Mouse (Mus musculus) cerebellum, adult 2 months (tissue): ENCODE data around the gene Irs1. TPM values are rescaled to one million over a fixed set of nuclear protein-coding genes. Genes with fewer than 3 reads are reported as not detected.

ENCODE experiments used
- DNase-seq, 2 experiments: peaks; one replicate each; pipeline ENCODE4 v3.0.0; 2021
- H3K27ac ChIP-seq: fragments of 200-500 bp; 2 replicates; pipeline ENCODE4 v1.5.1; 2012; ENCODE audit warnings: low read length, control low read depth, inconsistent platforms; ENCODE audit not compliant: insufficient read depth
- H3K27me3 ChIP-seq: fragments of 200-500 bp; 2 replicates; pipeline ENCODE4 v1.6.1; 2012; ENCODE audit warnings: inconsistent platforms, mild to moderate bottlenecking, low read length, moderate library complexity; ENCODE audit not compliant: control insufficient read depth, insufficient read depth
- H3K4me1 ChIP-seq: fragments of 200-500 bp; 2 replicates; pipeline ENCODE4 v1.6.1; 2011; ENCODE audit warnings: low read length; ENCODE audit not compliant: control insufficient read depth, insufficient read depth
- H3K4me3 ChIP-seq: fragments of 200-500 bp; replicated peaks from 2 replicates; pipeline ENCODE3; 2011; ENCODE audit warnings: mild to moderate bottlenecking, low read depth, low read length, control low read depth; ENCODE audit not compliant: insufficient read depth
- CTCF ChIP-seq: fragments of 200-500 bp; IDR thresholded peaks from 2 replicates; pipeline ENCODE4 v1.5.1; 2011; ENCODE audit warnings: low read depth, mild to moderate bottlenecking, control low read depth, low read length, moderate library complexity, borderline replicate concordance; ENCODE audit not compliant: insufficient read depth
- POLR2A ChIP-seq: fragments of 200-500 bp; IDR thresholded peaks from 2 replicates; pipeline ENCODE4 v1.6.1; 2011; ENCODE audit warnings: low read length, control low read depth, borderline replicate concordance; ENCODE audit not compliant: insufficient read depth
- WGBS: fragments of 180-500 bp; shearing (Covaris S2); methylation state at CpG from one replicate; pipeline ENCODE4 v1.1.7; 2018; 5-methylcytosine and 5-hydroxymethylcytosine counted together
- polyA plus RNA-seq: library from polyadenylated mRNA; depleted of rRNA; stranded (reverse); fragments of >200 nt; gene quantifications from 2 replicates; pipeline ENCODE4 v1.2.3, GENCODE M21; 2012

Irs1 gene
- polyA plus RNA-seq, 1 experiment = 10.5 TPM

DNA sequence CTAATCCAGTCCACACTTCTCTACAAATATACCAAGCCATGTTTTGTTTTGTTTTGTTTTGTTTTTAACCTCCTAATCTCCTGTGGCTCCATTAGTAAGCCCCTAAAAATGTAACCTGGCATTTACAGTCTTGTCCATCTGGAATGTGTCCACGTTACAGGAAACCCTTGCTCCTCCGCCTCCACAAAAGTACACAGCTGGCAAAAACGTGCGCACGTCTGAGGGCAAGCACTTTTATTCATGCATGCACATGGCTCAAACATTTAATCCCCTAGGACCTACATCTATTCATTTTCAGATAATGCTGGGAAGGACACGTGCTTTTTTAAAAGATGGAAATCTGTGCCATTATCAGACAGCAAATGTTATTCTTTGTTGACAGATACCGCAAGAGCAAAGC is 32.9 kb downstream of the Irs1 start:
- 54% methylated on average over 7 of the region's 7 CpGs for WGBS
- TF ChIP-seq POLR2A = no peak
- Histone ChIP-seq H3K4me3 (no peak overlapping the region), H3K27ac (no peak overlapping the region), H3K27me3 (no peaks in the 10 kb centered on the region), H3K4me1 (peaks cover 19% of the 10 kb centered on the region)
- DNase-seq = no peak

DNA sequence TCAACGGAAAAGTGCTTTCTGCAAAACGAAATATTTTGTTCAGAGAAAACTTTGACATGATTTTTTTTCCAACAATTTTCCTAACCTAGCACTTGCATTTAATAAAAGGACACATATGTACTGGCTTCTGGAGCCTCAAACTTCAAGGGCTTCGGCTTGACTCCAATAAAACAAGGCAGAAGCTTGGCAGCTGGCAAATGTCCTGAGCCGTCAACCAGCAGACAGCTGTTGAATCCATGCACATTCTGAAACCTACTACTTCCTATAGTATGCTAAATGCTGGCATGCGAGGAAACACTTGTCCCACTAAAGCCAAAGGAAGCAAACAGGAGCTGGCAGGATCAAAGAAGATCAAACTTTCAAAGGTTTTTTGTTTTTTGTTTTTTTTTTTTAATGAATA is 33.8 kb downstream of the Irs1 start:
- Histone ChIP-seq H3K4me1 (peaks cover 14% of the 10 kb centered on the region), H3K27ac (no peak overlapping the region), H3K4me3 (no peak overlapping the region), H3K27me3 (no peaks in the 10 kb centered on the region)
- DNase-seq = no peak
- 79% methylated on average over 5 of the region's 5 CpGs for WGBS
- no peak for TF ChIP-seq POLR2A

DNA sequence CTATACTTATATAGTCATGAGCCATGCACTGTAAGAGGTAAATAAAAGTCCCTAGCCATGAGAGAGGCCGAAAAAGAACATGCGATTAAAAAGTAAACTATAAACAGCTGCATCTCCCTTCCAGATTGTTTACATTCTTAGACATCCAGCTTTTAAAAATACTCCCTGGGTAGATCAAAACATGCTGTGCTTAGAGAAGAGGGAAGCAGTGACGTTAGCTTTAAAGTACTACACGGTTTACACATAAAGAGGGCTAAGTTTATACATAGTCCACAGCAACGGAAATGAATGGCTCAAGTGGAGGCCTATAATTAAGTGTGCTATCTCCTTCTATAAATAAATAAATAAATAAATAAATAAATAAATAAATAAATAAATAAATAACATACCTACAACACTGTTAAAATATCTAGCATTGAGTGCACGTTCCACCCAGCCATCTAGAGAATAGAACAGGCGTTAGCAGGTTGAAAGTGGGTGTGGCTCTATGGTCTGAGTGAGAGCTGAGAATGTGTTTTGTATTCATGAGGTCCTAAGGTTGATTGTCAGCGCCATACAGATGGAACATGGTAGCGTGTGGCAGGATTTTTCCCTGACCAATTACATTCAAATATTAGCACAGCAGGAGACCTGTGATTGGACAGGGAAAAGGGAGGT is 37.3 kb downstream of the Irs1 start:
- TF ChIP-seq CTCF = no peak
- TF ChIP-seq POLR2A = no peak
- DNase-seq = no peak
- Histone ChIP-seq H3K27ac (no peak overlapping the region), H3K4me1 (peaks cover 2% of the 10 kb centered on the region; the same call in 1 of the 2 replicates), H3K4me3 (no peak overlapping the region), H3K27me3 (no peaks in the 10 kb centered on the region)
- WGBS = 91% methylated on average over 9 of the region's 9 CpGs

DNA sequence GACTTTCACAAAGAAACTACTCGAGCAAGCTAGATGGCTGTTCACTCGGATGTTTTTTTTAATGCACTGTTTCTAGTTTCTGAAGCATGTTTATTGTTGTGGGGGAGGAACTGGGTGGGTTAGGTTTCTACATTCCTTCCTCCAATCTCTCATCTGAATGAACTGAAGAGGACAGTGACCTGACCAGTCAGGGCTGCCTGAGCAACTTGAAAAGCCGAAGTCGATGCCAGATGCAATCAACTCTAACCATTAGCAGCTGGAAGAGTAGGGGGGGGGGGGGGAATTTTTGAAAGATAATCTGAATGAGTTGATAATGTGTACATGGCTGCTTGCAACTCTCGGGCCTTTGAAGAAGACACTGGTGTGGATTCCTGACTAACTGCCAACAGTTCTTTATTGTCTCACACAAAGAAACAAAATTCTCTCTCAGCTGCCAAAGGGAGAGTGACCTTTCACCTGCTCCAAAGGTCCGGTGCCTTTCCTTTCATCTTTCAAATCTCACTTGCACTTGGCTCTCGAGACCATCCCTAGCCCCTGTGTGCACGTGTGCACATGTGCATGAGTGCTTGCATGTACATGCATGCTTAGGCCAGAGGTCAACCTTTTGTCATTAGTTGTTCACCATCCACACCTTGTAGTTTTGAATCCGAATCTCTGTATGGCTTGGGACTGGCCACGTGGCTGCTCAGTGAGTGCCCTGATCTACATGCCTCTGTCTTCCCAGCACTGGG is 43.8 kb downstream of the Irs1 start:
- no peaks in the 10 kb centered on the region for H3K27me3 ChIP-seq
- WGBS = 66% methylated on average over 10 of the region's 10 CpGs
- no peak overlapping the region for H3K27ac ChIP-seq
- no peak for DNase-seq
- no peak overlapping the region for H3K4me3 ChIP-seq
- TF ChIP-seq CTCF (no peak), POLR2A (no peak)
- peaks cover 8% of the 10 kb centered on the region for H3K4me1 ChIP-seq

DNA sequence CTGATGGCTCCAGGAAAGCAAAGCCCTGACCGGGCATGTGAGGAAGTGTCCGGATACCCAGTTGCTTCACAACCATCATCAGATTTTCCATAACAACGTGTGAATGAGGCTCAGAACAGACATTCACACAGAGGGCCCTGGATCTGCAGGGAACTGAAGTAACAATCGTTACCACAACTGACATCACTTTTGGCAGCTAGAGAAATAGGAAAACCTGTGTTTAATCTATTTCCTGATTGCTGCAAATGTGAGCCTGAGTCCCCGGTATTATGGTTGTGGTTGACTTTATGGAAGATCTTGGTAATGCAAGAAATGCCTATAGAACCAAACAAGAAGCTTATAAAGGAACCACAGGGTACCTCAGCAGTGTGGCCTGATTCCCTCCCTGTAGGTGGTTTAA is 46.2 kb downstream of the Irs1 start:
- DNase-seq = no peak
- no peak overlapping the region for H3K27ac ChIP-seq
- TF ChIP-seq CTCF (no peak), POLR2A (no peak)
- 71% methylated on average over 5 of the region's 5 CpGs for WGBS
- peaks cover 8% of the 10 kb centered on the region for H3K4me1 ChIP-seq
- H3K4me3 ChIP-seq = no peak overlapping the region
- H3K27me3 ChIP-seq = no peaks in the 10 kb centered on the region

DNA sequence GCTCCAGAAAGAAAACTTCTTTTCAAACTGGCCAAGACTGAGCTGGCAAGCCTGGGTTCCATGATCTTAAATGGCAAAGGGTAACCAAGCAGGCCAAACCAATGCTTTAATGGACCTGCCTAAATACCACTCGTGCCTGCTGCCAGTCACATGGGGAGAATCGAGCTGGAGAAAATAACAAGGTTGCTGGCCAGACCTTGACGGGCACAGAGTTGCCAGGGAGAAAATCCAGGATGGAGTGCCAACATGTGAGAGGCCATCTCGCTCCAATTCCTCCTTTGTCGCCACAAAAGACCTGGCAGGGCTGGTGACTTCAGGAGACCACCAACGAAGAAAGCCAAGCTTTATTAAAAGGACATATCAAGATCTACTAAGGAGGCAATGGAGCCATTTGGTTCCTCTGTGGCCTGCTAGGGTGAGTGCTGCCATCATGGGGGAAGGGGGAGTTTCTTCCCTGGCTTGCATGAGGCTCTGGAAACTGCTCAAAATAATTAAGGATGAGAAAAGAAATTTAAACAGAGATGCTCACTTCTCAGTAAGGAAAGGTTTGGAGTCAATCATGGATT is 47.9 kb downstream of the Irs1 start:
- Histone ChIP-seq H3K4me3 (no peak overlapping the region), H3K4me1 (peaks cover 8% of the 10 kb centered on the region), H3K27ac (no peak overlapping the region), H3K27me3 (no peaks in the 10 kb centered on the region)
- no peak for TF ChIP-seq POLR2A
- no peak for TF ChIP-seq CTCF
- 8% methylated on average over 6 of the region's 6 CpGs for WGBS
- peak; percentile 58 to 79 for DNase-seq

DNA sequence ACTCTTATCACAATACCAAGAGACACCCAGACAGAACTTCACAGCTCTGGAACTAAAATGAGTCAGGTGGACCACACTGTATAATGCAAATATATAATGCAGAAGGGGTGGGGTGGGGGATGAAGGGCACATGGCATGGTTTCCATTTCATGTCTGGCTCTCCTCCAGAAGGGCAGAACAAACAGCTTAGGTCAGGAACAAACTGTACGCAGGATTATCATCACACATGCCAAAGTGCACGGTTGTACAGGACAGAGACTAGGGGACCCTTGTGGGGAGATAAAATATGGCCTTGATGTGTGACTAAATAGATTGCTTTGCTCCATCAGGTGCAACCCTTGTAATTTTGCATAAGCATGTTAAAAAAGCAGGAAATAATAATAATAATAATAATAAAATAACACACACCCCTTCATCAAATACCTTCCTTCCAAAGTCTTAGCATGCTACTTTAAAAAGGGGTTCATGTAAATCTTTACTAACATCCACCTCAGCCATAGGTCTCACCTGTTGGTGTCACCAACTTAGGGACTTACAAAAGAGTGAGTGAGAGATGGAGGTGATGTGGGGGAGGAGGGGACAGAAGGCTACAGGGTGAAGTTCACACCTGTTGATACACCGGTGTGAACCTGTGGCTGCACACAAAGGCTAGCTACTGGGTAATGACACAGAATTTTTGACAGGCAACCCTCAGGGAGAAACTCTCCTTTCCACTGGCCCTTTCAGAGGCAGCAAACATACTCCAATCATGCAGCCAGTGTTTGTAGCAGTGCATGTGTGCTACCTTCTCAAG is 51.6 kb downstream of the Irs1 start:
- no peak overlapping the region for H3K27ac ChIP-seq
- peaks cover 6% of the 10 kb centered on the region for H3K4me1 ChIP-seq
- no peak for DNase-seq
- no peak overlapping the region for H3K4me3 ChIP-seq
- TF ChIP-seq POLR2A (no peak), CTCF (no peak)
- no peaks in the 10 kb centered on the region; the same call in 1 of the 2 replicates for H3K27me3 ChIP-seq
- 82% methylated on average over 3 of the region's 3 CpGs for WGBS

DNA sequence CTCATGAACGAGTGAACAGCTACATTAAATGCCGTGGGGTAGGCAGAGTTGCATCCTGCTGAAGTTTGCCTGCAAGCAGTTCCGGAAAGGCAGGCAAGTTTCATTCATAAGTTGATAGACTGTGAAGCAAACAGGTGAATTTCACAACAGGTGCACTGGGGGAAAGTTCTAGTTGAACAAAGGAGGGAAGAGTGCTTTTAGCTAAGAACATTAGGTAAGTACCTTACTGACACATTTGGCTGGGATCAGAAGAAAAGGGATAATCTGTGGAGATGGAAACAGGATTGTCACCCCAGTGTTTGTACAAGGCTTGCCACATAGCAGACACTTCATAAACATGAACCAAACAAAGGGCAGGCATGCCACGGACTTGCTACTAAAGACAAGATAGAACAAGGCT is 53.0 kb downstream of the Irs1 start:
- H3K4me3 ChIP-seq = no peak overlapping the region
- no peak for TF ChIP-seq CTCF
- no peak for TF ChIP-seq POLR2A
- DNase-seq = no peak
- no peak overlapping the region for H3K27ac ChIP-seq
- no peaks in the 10 kb centered on the region; the same call in 1 of the 2 replicates for H3K27me3 ChIP-seq
- WGBS = 81% methylated on average over 4 of the region's 4 CpGs
- peaks cover 3% of the 10 kb centered on the region for H3K4me1 ChIP-seq
